Mouse (Mus musculus): ENCODE data around the gene Ism1.
A peak's percentile ranks its signal among the peaks of the same experiment; 100 is the strongest.

Ism1 gene

GRCm38 (mm10) chr2:139677809-139678274, at the start of gene Ism1:
Gene Ism1, plus strand, starts transcription at chr2:139678178.
- DNase-seq (ENCODE audit: low read depth) = no peak

- no peak for DNase-seq (ENCODE audit: low read depth)
These were observed 49.2 kb upstream of the Ism1 start for GRCm38 (mm10) chr2:139628731-139629130.

GRCm38 (mm10) chr2:139629653-139630052, 48.3 kb upstream of the Ism1 start:
- no peak for DNase-seq (ENCODE audit: low read depth)

- DNase-seq (ENCODE audit: low read depth) = no peak
These were observed 43.5 kb upstream of the Ism1 start for GRCm38 (mm10) chr2:139634506-139634905.

GRCm38 (mm10) chr2:139637861-139638260, 40.1 kb upstream of the Ism1 start:
- no peak for DNase-seq (ENCODE audit: low read depth)

GRCm38 (mm10) chr2:139641757-139642385, 36.1 kb upstream of the Ism1 start:
- DNase-seq (ENCODE audit: low read depth) = no peak

GRCm38 (mm10) chr2:139649518-139649917, 28.5 kb upstream of the Ism1 start:
- DNase-seq (ENCODE audit: low read depth) = no peak

- DNase-seq (ENCODE audit: low read depth) = no peak
These were observed 21.2 kb upstream of the Ism1 start for GRCm38 (mm10) chr2:139656750-139657149.

- no peak for DNase-seq (ENCODE audit: low read depth)
These were observed 6.1 kb upstream of the Ism1 start for GRCm38 (mm10) chr2:139671838-139672237.

GRCm38 (mm10) chr2:139672371-139672770, 5.6 kb upstream of the Ism1 start:
- DNase-seq (ENCODE audit: low read depth) = no peak

- DNase-seq (ENCODE audit: low read depth) = no peak
These were observed 764 bp upstream of the Ism1 start for GRCm38 (mm10) chr2:139677065-139677762.

GRCm38 (mm10) chr2:139678275-139679140, 530 bp downstream of the Ism1 start:
- peak; percentile 5 for DNase-seq (ENCODE audit: low read depth)

- DNase-seq (ENCODE audit: low read depth) = no peak
These were observed 4.6 kb downstream of the Ism1 start for GRCm38 (mm10) chr2:139682540-139682939.

GRCm38 (mm10) chr2:139689442-139690003, 11.5 kb downstream of the Ism1 start:
- no peak for DNase-seq (ENCODE audit: low read depth)

GRCm38 (mm10) chr2:139693521-139693920, 15.5 kb downstream of the Ism1 start:
- DNase-seq (ENCODE audit: low read depth) = no peak

GRCm38 (mm10) chr2:139694638-139695037, 16.7 kb downstream of the Ism1 start:
- no peak for DNase-seq (ENCODE audit: low read depth)

GRCm38 (mm10) chr2:139696578-139696977, 18.6 kb downstream of the Ism1 start:
- DNase-seq (ENCODE audit: low read depth) = no peak

- no peak for DNase-seq (ENCODE audit: low read depth)
These were observed 22.6 kb downstream of the Ism1 start for GRCm38 (mm10) chr2:139700609-139701008.

- DNase-seq (ENCODE audit: low read depth) = peak; percentile 5
These were observed 27.0 kb downstream of the Ism1 start for GRCm38 (mm10) chr2:139704951-139705350.

GRCm38 (mm10) chr2:139708194-139708899, 30.4 kb downstream of the Ism1 start:
- DNase-seq (ENCODE audit: low read depth) = no peak

GRCm38 (mm10) chr2:139711640-139712039, 33.7 kb downstream of the Ism1 start:
- no peak for DNase-seq (ENCODE audit: low read depth)

- no peak for DNase-seq (ENCODE audit: low read depth)
These were observed 34.1 kb downstream of the Ism1 start for GRCm38 (mm10) chr2:139712046-139712445.
